Mouse (Mus musculus): ENCODE data around the gene Boc. TPM values are rescaled to one million over a fixed set of nuclear protein-coding genes. Genes with fewer than 3 reads are reported as not detected.

The Boc gene
- total RNA-seq, 2 experiments from 2014 or later, result 19.5 to 23.5 TPM

Small RNAs within 50 kb of the gene (microRNA-seq; reads per million reads assigned to microRNA genes)
- gene Mir3081, result 1.1 to 1.7 reads per million in 2 experiments

Other genes starting within 250 kb of the Boc start
- 10 to 100 TPM; 41.6 to 41.8 TPM for gene Sidt1, start 225.7 kb downstream of the Boc start, total RNA-seq (2021)
- gene Spice1, start 211.8 kb downstream of the Boc start, total RNA-seq (2021), result 10 to 100 TPM; 18.6 to 22.0 TPM
- 1 to 10 TPM; 3.8 to 4.0 TPM for gene Cfap44, start 164.1 kb downstream of the Boc start, total RNA-seq (2021)
- gene Nepro, start 165.4 kb upstream of the Boc start, total RNA-seq (2021), result 1 to 10 TPM; 5.8 to 7.0 TPM
- gene Gtpbp8, start 187.5 kb upstream of the Boc start, total RNA-seq (2021), result 10 to 100 TPM; 22.7 to 24.9 TPM
- 1 to 10 TPM in 1 of 2 experiments, under 1 TPM in 1; 0.44 to 1.1 TPM for gene Cd200r1, start 206.8 kb upstream of the Boc start, total RNA-seq (2021)

Data from left cerebral cortex, adult 18-20 months (tissue).